Mouse (Mus musculus) cerebellum, adult 2 months (tissue): ENCODE measurements around the gene 4931440F15Rik.

Source experiments
- CTCF ChIP-seq: fragments of 200-500 bp; IDR thresholded peaks from 2 replicates; pipeline ENCODE4 v1.5.1; 2011; ENCODE audit warnings: low read depth, mild to moderate bottlenecking, control low read depth, low read length, moderate library complexity, borderline replicate concordance; ENCODE audit not compliant: insufficient read depth
- POLR2A ChIP-seq: fragments of 200-500 bp; IDR thresholded peaks from 2 replicates; pipeline ENCODE4 v1.6.1; 2011; ENCODE audit warnings: low read length, control low read depth, borderline replicate concordance; ENCODE audit not compliant: insufficient read depth

GRCm38 (mm10) chr11:29790796-29791195 is 34.7 kb downstream of the 4931440F15Rik start:
- TF ChIP-seq POLR2A: no peak
- TF ChIP-seq CTCF: no peak
